Comparison of ENCODE assay signal across 15 mouse cellular contexts in the genomic region with DNA sequence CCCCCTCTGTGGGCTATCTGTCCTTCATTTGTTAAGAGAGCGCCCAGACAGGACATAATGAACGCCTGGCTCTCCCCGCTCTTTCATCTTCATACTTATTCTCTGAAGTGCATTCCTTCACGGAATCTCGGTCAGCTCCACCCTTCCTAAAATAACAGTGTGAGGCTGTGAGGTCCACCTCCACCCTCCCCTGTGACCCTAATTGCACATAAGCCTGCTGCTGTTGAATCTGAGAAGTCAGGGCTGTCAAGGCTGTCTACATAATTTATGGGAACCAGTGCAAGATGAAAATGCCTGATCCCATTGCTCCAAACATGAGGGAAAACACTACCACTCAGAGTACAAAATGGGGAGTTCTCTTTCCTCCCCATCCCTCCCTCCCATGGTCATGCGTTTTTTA. TPM values are rescaled to one million over a fixed set of nuclear protein-coding genes. Genes with fewer than 3 reads are reported as not detected.
DNase-seq lines count a peak whose midpoint lies in the region; ATAC-seq and TF ChIP-seq lines count a peak whose summit lies in the region.
"Had no signal": no experiment of that assay in that cellular context is flagged by ENCODE, and none has a peak within 500 bp of the region (broad histone marks: within the 10 kb centered on the region; RNA-seq: fewer than 3 reads in every experiment).

No protein-coding gene starts in this region.

- TF ChIP-seq CTCF in lung, postnatal 0 days (IDR thresholded peaks at IDR 0.05), result no peak

- ATAC-seq in heart, embryonic 12.5 days (ENCODE audit: insufficient number of reproducible peaks, low FRiP score), result no peak
- peak; percentile 44 for ATAC-seq in lung, postnatal 0 days
- peak; percentile 54; the same call in 1 of the 2 replicates for ATAC-seq in embryonic facial prominence, embryonic 15.5 days (ENCODE audit: insufficient number of reproducible peaks, low FRiP score, low TSS enrichment, low read depth)
- ATAC-seq: forebrain, postnatal 0 days had no signal

- no peak for DNase-seq in heart, postnatal 25 days (ENCODE audit: low spot score)
- no peak for DNase-seq in lung, postnatal 0 days (ENCODE audit: low spot score)
- DNase-seq in lung, postnatal 4 days, result no peak
- DNase-seq in retina, embryonic 14.5 days (ENCODE audit: low spot score), result peak; percentile 31
- DNase-seq in spleen, postnatal 36 days (ENCODE audit: low spot score in 2 of 2), result no peak
- no peak for DNase-seq in cerebellum, postnatal 4 days (ENCODE audit: low spot score in 2 of 2)
- DNase-seq: cerebellum, adult 11-12 months; forebrain, postnatal 0 days; heart, adult 2 months; kidney, adult 2 months; liver, embryonic 13.5 days; thymus, postnatal 25 days had no signal

- no peaks in the 10 kb centered on the region for H3K36me3 ChIP-seq in heart, embryonic 12.5 days
- H3K36me3 ChIP-seq in lung, postnatal 0 days (ENCODE audit: insufficient read depth, low read length), result no peaks in the 10 kb centered on the region
- no peaks in the 10 kb centered on the region for H3K36me3 ChIP-seq in embryonic facial prominence, embryonic 15.5 days
- H3K36me3 ChIP-seq: hindbrain, embryonic 15.5 days; liver, embryonic 13.5 days had no signal

- H3K9ac ChIP-seq in heart, embryonic 12.5 days, result no peak overlapping the region
- no peak overlapping the region for H3K9ac ChIP-seq in lung, postnatal 0 days (replicated peaks; ENCODE audit: low read depth)
- no peak overlapping the region for H3K9ac ChIP-seq in embryonic facial prominence, embryonic 15.5 days
- H3K9ac ChIP-seq: forebrain, postnatal 0 days; hindbrain, embryonic 15.5 days; liver, embryonic 13.5 days had no signal

- H3K27ac ChIP-seq in heart, embryonic 12.5 days (ENCODE audit: poor library complexity, severe bottlenecking), result no peak overlapping the region
- H3K27ac ChIP-seq in lung, postnatal 0 days (ENCODE audit: low read length), result no peak overlapping the region
- H3K27ac ChIP-seq in embryonic facial prominence, embryonic 15.5 days (replicated peaks), result no peak overlapping the region
- H3K27ac ChIP-seq: heart, adult 2 months; hindbrain, embryonic 15.5 days; liver, embryonic 13.5 days had no signal

- peak overlapping the region; percentile 2; the same call in 1 of the 2 replicates for H3K4me2 ChIP-seq in heart, embryonic 12.5 days
- H3K4me2 ChIP-seq in lung, postnatal 0 days (replicated peaks; ENCODE audit: low read depth, low read length), result no peak overlapping the region
- no peak overlapping the region for H3K4me2 ChIP-seq in embryonic facial prominence, embryonic 15.5 days (replicated peaks)
- H3K4me2 ChIP-seq: hindbrain, embryonic 15.5 days; liver, embryonic 13.5 days had no signal

- WGBS in heart, embryonic 12.5 days, result 35% methylated on average over 6 of the region's 6 CpGs
- 16% methylated on average over 6 of the region's 6 CpGs for WGBS in lung, postnatal 0 days
- 25% methylated on average over 6 of the region's 6 CpGs for WGBS in embryonic facial prominence, embryonic 15.5 days

- TF ChIP-seq EP300 in lung, postnatal 0 days (IDR thresholded peaks at IDR 0.05), result no peak

- H3K27me3 ChIP-seq in heart, embryonic 12.5 days (replicated peaks), result no peaks in the 10 kb centered on the region
- H3K27me3 ChIP-seq in lung, postnatal 0 days (replicated peaks; ENCODE audit: insufficient read depth, low read length), result no peaks in the 10 kb centered on the region
- H3K27me3 ChIP-seq in embryonic facial prominence, embryonic 15.5 days, result no peaks in the 10 kb centered on the region
- H3K27me3 ChIP-seq: hindbrain, embryonic 15.5 days; liver, embryonic 13.5 days had no signal

- H3K4me3 ChIP-seq in heart, embryonic 12.5 days, result no peak overlapping the region
- no peak overlapping the region for H3K4me3 ChIP-seq in lung, postnatal 0 days (ENCODE audit: low read depth, low read length)
- H3K4me3 ChIP-seq in embryonic facial prominence, embryonic 15.5 days (replicated peaks), result no peak overlapping the region
- H3K4me3 ChIP-seq: heart, adult 2 months; hindbrain, embryonic 15.5 days; liver, embryonic 13.5 days had no signal

- intact Hi-C loops in heart, postnatal 25 days (cut with DNase I), result no loop called here

- H3K9me3 ChIP-seq in heart, embryonic 12.5 days (replicated peaks), result peaks cover 3% of the 10 kb centered on the region; the same call in 1 of the 2 replicates
- H3K9me3 ChIP-seq in lung, postnatal 0 days (ENCODE audit: low read length), result no peaks in the 10 kb centered on the region
- no peaks in the 10 kb centered on the region for H3K9me3 ChIP-seq in embryonic facial prominence, embryonic 15.5 days (replicated peaks)
- H3K9me3 ChIP-seq: hindbrain, embryonic 15.5 days; liver, embryonic 13.5 days had no signal

- H3K4me1 ChIP-seq in heart, embryonic 12.5 days (replicated peaks), result peaks cover 6% of the 10 kb centered on the region; the same call in 1 of the 2 replicates
- 0 out of 2 replicates have a peak, but pooled peaks cover 3% of the 10 kb centered on the region for H3K4me1 ChIP-seq in lung, postnatal 0 days (ENCODE audit: insufficient read depth, low read depth, low read length)
- H3K4me1 ChIP-seq in embryonic facial prominence, embryonic 15.5 days, result no peaks in the 10 kb centered on the region
- H3K4me1 ChIP-seq: hindbrain, embryonic 15.5 days had no signal

RNA-seq across cellular contexts. Expression of a gene that starts 19.0 kb away (rescaled TPM):
- 14.3 and 19.7 TPM in 2 replicates for polyA plus RNA-seq in heart, embryonic 12.5 days (2016; fragmentation: Nextera tagmentation; extraction: Ambion mirVana)
- 10 to 100 TPM; 64.4 to 66.1 TPM for total RNA-seq in heart, postnatal 25 days (2021)
- 17.3 and 20.2 TPM in 2 replicates for polyA plus RNA-seq in lung, postnatal 0 days (2015; fragmentation: Nextera tagmentation; extraction: Ambion mirVana)
- polyA plus RNA-seq in embryonic facial prominence, embryonic 15.5 days (2015; fragmentation: Nextera tagmentation; extraction: Ambion mirVana), result 34.0 and 34.9 TPM in 2 replicates
